Mouse (Mus musculus) B cell, adult 2 months (primary cell): ENCODE data around the gene Clcn5.

Source experiments
- DNase-seq, 2 experiments: peaks; one replicate each; pipeline ENCODE4 v3.0.0; 2022

Clcn5 gene

DNA sequence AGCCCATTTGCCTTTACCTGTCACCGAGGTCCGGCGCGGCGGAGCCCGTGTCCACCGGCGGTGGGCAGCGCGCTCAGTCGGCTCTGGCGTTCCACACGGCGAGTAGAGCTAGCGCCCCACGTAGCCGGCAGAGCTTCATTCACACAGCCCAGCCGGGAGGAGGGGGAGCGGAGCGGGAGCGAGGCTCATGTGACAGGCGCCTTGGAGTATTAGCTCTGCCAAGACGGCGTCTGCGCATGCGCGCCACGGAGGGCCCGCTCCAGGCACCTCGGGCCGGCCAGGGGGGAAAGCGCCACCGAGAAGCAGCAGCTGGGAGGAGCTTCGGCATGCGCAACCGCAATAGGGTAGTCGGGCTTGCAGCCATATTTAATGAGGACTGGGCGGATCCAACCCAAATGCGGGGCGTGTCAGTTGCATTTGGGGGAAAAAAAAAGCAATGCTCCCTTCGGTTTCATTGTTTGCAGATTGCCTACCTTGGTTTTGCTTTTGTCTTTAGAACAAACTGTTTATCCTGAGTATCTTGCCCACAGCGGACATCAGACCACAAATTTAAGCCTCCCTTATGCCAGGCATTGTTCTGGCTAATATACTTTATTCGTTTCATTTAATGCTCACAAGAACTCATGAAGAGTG lies at the start of gene Clcn5:
Gene Clcn5, minus strand, starts transcription at position 270 of the 633 bp plus-strand sequence.
- DNase-seq, result peak; percentile 91 to 92

DNA sequence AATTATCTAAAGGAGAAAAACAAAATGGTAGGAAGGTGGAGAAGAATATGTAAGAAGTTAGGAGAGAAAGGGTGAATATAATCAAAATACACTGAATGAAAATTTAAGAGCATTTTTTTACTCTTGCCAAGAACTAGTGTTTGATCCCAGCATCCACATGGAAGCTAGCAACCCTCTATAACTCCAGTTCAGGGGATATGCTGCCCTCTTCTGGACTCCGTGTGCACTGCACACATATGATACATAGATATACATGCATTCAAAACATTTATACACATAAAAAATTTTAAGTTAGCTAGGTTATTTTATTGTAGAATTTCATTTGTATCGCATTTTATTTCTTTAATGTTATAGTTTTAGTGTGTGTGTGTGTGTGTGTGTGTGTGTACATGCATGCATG lies 6.3 kb upstream of the Clcn5 start:
- peak; percentile 23 to 26 for DNase-seq

DNA sequence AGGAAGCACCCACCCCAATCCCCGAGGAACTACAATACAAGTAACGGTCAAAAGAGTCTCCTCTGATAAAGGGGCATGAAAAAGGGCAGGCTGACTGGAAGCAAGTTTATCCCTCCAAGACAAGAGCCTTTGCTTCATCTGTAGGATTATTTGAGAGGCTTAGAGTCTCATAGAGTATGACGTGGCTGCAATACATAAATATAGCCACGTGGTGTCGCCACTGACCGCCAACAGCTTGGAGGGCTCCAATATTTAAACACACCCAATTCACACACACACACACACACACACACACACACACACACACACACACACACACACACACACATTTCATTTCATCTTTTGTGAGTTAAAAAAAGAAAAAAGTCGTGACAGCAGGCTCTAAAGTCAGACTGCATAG lies 3.1 kb upstream of the Clcn5 start:
- peak; percentile 72 to 73 for DNase-seq

GRCm38 (mm10) chrX:7320571-7320970 lies 1.4 kb upstream of the Clcn5 start:
- DNase-seq, result no peak

DNA sequence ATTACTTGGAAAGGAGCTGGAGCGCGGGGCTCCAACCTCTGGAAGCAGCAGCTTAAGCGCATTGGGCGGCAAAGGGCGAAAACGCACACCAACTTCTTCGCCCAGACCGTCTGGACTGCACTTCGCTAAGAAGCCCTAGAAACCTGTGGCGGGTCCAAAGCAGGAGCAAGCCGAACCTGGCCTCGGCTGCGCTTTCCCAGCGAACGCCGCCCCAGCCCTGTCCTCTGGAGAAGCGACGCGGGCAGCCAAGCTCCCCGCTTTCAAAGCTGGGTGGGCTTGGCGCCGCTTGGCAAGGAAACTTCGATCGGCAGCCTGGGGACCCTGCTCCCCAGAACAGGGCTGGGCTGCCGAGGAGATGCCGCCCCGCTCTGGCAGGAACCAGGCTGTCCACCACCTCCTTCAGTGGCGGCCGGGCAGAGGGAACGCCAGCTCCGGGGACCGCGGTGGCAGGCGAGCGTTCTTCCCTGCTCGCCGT lies 570 bp downstream of the Clcn5 start:
- DNase-seq, result no peak

GRCm38 (mm10) chrX:7315115-7315514 lies 4.0 kb downstream of the Clcn5 start:
- DNase-seq, result no peak

DNA sequence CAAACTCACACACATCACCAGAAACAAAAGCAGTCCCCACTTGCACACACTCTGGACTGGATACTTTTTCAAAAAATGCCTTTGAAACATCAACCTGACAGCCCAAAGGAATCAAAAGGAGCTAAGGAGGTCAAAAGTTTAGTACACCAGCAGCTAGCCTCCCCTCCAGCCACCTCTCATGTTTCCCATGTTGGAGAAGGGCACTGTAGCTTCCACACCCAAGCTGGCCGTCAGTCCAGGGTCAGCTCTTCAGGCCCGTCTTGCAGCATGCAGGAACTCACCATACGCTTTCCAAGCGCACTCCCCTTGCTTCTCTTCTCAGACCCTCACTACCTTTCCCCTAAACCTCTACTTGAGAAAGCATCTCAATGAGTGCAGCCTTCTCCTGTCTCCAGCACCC lies 4.5 kb downstream of the Clcn5 start:
- DNase-seq, result no peak

DNA sequence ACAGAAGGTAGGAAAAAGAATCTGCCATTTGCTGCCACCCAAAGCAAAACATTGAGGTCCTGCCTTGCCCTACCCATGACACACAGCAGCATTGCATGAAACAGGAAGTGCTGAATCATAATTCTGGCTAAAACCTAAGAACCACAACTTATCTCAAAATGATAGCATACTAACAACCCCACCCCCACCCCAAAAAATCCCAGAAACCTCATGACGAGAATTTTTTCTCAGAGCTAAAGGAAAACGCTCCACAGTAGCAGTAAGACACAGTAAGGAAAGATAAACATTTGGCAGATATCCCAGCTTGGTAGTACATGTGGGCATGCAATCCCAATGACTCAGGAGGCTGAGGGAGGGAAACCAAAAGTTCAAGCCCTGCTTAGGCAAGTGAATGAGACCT lies 10.9 kb downstream of the Clcn5 start:
- no peak for DNase-seq

DNA sequence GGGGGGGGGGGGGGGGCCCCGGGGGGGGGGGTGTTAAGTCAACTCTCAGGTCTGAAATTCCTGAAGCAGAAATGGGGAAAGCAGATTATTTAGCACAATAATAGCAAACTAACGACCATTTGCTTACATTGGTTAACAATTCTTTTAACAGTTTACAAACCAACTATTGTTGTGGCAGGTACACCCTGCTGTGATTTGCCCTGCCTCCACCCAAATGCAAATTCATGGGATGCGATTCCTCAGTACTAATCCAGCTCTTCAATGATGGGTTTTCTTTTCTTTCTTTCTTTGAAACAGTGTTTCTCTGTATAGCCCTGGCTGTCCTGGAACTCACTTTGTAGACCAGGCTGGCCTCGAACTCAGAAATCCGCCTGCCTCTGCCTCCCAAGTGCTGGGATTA lies 12.3 kb downstream of the Clcn5 start:
- DNase-seq, result no peak

DNA sequence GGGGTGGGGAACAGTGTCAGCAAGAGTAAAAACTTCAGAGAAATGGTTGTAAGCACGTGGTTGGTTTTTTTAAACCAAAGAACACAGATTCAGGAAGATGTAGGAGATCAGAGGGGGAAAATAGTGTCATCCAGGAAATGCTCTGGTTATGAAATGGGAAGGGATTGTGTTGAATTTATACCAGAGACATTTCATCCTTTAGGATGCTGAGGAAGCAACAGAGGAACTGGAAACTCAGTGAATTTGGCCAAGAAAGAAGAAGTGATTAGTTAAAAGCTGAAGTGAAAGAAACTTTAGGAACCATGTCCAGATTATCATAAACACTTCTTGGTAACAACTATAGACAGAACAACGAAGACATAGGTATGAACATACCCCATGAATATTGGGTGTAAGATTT lies 26.2 kb downstream of the Clcn5 start:
- no peak for DNase-seq

- DNase-seq, result no peak
Observed at GRCm38 (mm10) chrX:7292151-7292768, 26.9 kb downstream of the Clcn5 start.

DNA sequence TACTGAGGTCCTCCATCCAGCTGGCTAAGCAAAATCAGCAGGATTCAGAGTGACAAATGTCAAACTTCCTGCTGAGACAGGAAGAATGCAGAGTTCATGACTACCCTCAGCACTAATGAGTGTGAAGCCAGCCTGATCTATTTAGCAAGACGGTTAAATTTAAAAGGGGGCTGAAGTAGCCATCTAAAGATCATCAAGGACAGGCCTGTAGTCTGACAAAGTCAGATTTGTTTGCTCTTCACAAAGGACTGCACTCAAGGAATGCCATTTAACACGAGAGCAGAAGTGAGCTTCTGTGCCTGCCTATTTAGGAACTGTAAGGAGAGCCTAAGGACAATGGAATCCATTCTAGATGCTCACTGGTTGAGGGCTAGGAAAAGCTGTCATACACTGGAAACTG lies 30.2 kb downstream of the Clcn5 start:
- no peak for DNase-seq

- no peak for DNase-seq
Observed at GRCm38 (mm10) chrX:7287051-7287734, 32.0 kb downstream of the Clcn5 start.

- DNase-seq, result no peak
Observed at GRCm38 (mm10) chrX:7282636-7283035, 36.5 kb downstream of the Clcn5 start.

GRCm38 (mm10) chrX:7279722-7280121 lies 39.4 kb downstream of the Clcn5 start:
- DNase-seq, result no peak

GRCm38 (mm10) chrX:7276564-7276963 lies 42.6 kb downstream of the Clcn5 start:
- DNase-seq, result no peak

DNA sequence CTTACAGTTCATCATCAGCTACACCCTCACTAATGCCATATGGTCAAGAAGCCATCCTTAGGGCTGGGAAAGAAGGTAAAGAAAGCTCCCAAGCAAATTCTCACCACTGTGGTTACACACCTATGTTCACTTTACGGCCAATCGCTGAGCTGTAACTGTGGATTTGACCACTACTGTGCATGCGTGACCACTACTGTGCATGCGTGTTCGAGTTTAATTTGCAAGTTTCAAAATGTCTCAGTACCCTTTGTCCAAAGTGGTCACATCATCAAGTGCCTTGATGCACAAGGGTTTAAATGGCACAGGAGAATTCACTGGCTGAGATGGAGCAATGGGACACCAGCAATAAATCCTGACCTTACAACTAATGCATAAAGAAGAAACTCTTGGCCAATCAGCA lies 58.0 kb downstream of the Clcn5 start:
- DNase-seq, result no peak

GRCm38 (mm10) chrX:7260400-7261113 lies 58.6 kb downstream of the Clcn5 start:
- DNase-seq, result no peak

GRCm38 (mm10) chrX:7259718-7260117 lies 59.4 kb downstream of the Clcn5 start:
- no peak for DNase-seq

DNA sequence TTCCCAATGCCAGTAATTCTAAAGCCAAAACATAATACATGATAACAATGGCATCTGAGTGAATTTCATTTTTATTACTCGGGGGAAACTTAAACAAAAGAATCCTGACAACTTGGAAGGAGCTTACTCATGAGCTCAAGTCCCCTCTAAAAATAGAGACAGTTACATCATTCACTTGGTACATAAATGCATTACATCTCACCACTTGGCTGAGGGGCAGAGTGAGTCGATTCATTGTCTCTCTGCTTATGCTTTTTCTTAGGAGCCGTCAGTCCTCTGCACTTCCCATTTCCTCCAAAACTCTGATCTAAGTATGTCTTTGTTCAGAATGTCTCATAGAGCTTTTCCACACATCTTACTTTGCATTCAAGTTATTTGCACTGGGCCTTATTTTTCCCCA lies 63.1 kb downstream of the Clcn5 start:
- no peak for DNase-seq

- DNase-seq, result peak; percentile 1 to 6
Observed at GRCm38 (mm10) chrX:7204099-7204498, 115.1 kb downstream of the Clcn5 start.

GRCm38 (mm10) chrX:7203535-7203934 lies 115.6 kb downstream of the Clcn5 start:
- no peak for DNase-seq

DNA sequence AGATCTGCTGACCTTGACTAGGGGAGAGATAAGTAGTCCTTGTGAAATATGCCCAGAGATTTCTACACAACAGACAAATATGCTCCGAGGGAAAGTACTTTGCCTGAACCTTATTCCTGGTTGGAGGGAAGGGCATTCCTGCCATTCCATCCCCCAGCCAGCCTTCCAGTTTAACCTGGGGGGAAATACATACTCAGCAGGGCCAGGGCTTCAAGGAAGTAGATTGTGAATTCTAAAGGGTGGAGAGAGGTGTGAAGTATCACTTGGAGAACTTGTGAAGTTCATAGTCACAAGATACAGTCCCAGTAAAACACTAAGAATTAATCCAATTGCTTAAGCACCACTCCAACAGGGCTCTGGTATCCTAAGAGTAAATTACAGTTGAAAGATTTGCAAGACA lies 121.3 kb downstream of the Clcn5 start:
- DNase-seq, result no peak

DNA sequence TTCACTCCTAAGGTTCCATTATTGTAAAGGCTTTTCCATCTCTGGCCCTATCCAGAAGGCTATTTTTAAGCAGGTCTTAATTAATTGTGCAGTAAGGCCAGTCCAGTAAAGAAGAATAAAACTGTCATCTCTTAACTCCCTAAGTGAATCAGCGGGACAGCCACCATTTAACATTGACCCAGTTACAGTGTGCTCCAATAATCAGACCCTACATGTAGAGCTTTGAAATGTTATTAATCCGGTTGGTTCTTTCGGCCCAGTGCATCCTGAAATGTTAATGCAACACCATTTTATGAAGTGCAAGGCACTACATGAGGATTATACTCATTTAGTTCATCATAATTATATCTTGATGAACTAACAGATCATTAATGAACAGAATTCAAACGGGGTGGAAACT lies 128.3 kb downstream of the Clcn5 start:
- no peak for DNase-seq
